Mouse (Mus musculus) testis, adult 2 months (tissue): ENCODE measurements around the gene Ankrd22. TPM values are rescaled to one million over a fixed set of nuclear protein-coding genes. Genes with fewer than 3 reads are reported as not detected.

ENCODE experiments used
- H3K27ac ChIP-seq: fragments of 200-500 bp; 2 replicates; pipeline ENCODE4 v1.5.1; 2012; ENCODE audit warnings: low read depth, low read length; ENCODE audit not compliant: control insufficient read depth, insufficient read depth
- H3K27me3 ChIP-seq: fragments of 200-500 bp; 2 replicates; pipeline ENCODE4 v1.6.1; 2012; ENCODE audit warnings: mild to moderate bottlenecking, low read length, moderate library complexity; ENCODE audit not compliant: control insufficient read depth, insufficient read depth
- H3K36me3 ChIP-seq: fragments of 200-500 bp; 2 replicates; pipeline ENCODE4 v1.6.1; 2012; ENCODE audit warnings: mild to moderate bottlenecking, low read length; ENCODE audit not compliant: control insufficient read depth, insufficient read depth
- H3K4me1 ChIP-seq: fragments of 200-500 bp; 2 replicates; pipeline ENCODE4 v1.6.1; 2012; ENCODE audit warnings: low read length; ENCODE audit not compliant: control insufficient read depth, insufficient read depth
- H3K4me3 ChIP-seq: fragments of 200-500 bp; 2 replicates; pipeline ENCODE4 v1.5.1; 2012; ENCODE audit warnings: low read depth, mild to moderate bottlenecking, low read length, moderate library complexity, mixed read lengths; ENCODE audit not compliant: control insufficient read depth
- CTCF ChIP-seq: fragments of 200-500 bp; IDR thresholded peaks from 2 replicates; pipeline ENCODE4 v1.5.1; 2012; ENCODE audit warnings: low read depth, mild to moderate bottlenecking, inconsistent platforms, low read length, moderate library complexity; ENCODE audit not compliant: control insufficient read depth, insufficient read depth, insufficient replicate concordance
- POLR2A ChIP-seq: fragments of 200-500 bp; IDR thresholded peaks from 2 replicates; pipeline ENCODE4 v1.6.1; 2012; ENCODE audit warnings: low read depth, mild to moderate bottlenecking, inconsistent platforms, low read length, moderate library complexity; ENCODE audit not compliant: control insufficient read depth
- polyA plus RNA-seq: library from polyadenylated mRNA; depleted of rRNA; stranded (reverse); fragments of >200 nt; gene quantifications from 2 replicates; pipeline ENCODE4 v1.2.3, GENCODE M21; 2012

Gene Ankrd22
- polyA plus RNA-seq, 1 experiment = 2.8 TPM

GRCm38 (mm10) chr19:34153263-34154144 lies 12.3 kb downstream of the Ankrd22 start:
- no peak overlapping the region for H3K4me3 ChIP-seq
- no peaks in the 10 kb centered on the region for H3K4me1 ChIP-seq
- no peak for TF ChIP-seq CTCF
- no peak for TF ChIP-seq POLR2A
- H3K27ac ChIP-seq = no peak overlapping the region
- no peaks in the 10 kb centered on the region for H3K27me3 ChIP-seq
- H3K36me3 ChIP-seq = no peaks in the 10 kb centered on the region

GRCm38 (mm10) chr19:34151909-34152308 lies 13.9 kb downstream of the Ankrd22 start:
- Histone ChIP-seq H3K27ac (no peak overlapping the region), H3K4me3 (no peak overlapping the region), H3K27me3 (no peaks in the 10 kb centered on the region), H3K36me3 (no peaks in the 10 kb centered on the region), H3K4me1 (no peaks in the 10 kb centered on the region)
- TF ChIP-seq POLR2A (no peak), CTCF (no peak)

GRCm38 (mm10) chr19:34148421-34148820 lies 17.4 kb downstream of the Ankrd22 start:
- no peak overlapping the region for H3K27ac ChIP-seq
- no peaks in the 10 kb centered on the region for H3K36me3 ChIP-seq

GRCm38 (mm10) chr19:34139431-34140046 lies 26.3 kb downstream of the Ankrd22 start:
- H3K4me1 ChIP-seq = no peaks in the 10 kb centered on the region
- no peak overlapping the region for H3K4me3 ChIP-seq
- H3K36me3 ChIP-seq = no peaks in the 10 kb centered on the region
- no peaks in the 10 kb centered on the region for H3K27me3 ChIP-seq
- TF ChIP-seq CTCF (no peak), POLR2A (no peak)
- H3K27ac ChIP-seq = no peak overlapping the region

More at GRCm38 (mm10) chr19:34148421-34148820, 17.4 kb downstream of the Ankrd22 start:
- Histone ChIP-seq H3K27me3 (no peaks in the 10 kb centered on the region), H3K4me3 (no peak overlapping the region), H3K4me1 (no peaks in the 10 kb centered on the region)
- TF ChIP-seq CTCF (no peak), POLR2A (no peak)

GRCm38 (mm10) chr19:34138720-34139430 lies 27.0 kb downstream of the Ankrd22 start:
- H3K4me1 ChIP-seq = no peaks in the 10 kb centered on the region
- no peak overlapping the region for H3K4me3 ChIP-seq
- no peaks in the 10 kb centered on the region for H3K27me3 ChIP-seq
- TF ChIP-seq CTCF = no peak
- TF ChIP-seq POLR2A = no peak
- H3K27ac ChIP-seq = no peak overlapping the region
- H3K36me3 ChIP-seq = no peaks in the 10 kb centered on the region

- no peaks in the 10 kb centered on the region for H3K4me1 ChIP-seq
- no peak overlapping the region for H3K4me3 ChIP-seq
- H3K36me3 ChIP-seq = no peaks in the 10 kb centered on the region
- TF ChIP-seq CTCF = no peak
- TF ChIP-seq POLR2A = no peak
- H3K27ac ChIP-seq = no peak overlapping the region
- H3K27me3 ChIP-seq = no peaks in the 10 kb centered on the region
Observed at GRCm38 (mm10) chr19:34120107-34120731, 45.6 kb downstream of the Ankrd22 start.

GRCm38 (mm10) chr19:34119653-34120052 lies 46.2 kb downstream of the Ankrd22 start:
- Histone ChIP-seq H3K4me1 (no peaks in the 10 kb centered on the region), H3K27ac (no peak overlapping the region), H3K36me3 (no peaks in the 10 kb centered on the region), H3K27me3 (no peaks in the 10 kb centered on the region), H3K4me3 (no peak overlapping the region)
- TF ChIP-seq POLR2A (no peak), CTCF (no peak)
